Mouse (Mus musculus): Measurements from ENCODE around the gene Mettl24.
"Not testable (repeated sequence)": the region's sequence is repeated elsewhere in the genome, so short reads cannot be mapped to it uniquely, and the experiment has no call there.

Mettl24 gene

GRCm38 (mm10) chr10:40737274-40738112, 54.4 kb downstream of the Mettl24 start:
- no peak for DNase-seq (ENCODE audit: low spot score)

- DNase-seq (ENCODE audit: low spot score) = no peak
Measured at GRCm38 (mm10) chr10:40740696-40741095, 57.6 kb downstream of the Mettl24 start.

DNA sequence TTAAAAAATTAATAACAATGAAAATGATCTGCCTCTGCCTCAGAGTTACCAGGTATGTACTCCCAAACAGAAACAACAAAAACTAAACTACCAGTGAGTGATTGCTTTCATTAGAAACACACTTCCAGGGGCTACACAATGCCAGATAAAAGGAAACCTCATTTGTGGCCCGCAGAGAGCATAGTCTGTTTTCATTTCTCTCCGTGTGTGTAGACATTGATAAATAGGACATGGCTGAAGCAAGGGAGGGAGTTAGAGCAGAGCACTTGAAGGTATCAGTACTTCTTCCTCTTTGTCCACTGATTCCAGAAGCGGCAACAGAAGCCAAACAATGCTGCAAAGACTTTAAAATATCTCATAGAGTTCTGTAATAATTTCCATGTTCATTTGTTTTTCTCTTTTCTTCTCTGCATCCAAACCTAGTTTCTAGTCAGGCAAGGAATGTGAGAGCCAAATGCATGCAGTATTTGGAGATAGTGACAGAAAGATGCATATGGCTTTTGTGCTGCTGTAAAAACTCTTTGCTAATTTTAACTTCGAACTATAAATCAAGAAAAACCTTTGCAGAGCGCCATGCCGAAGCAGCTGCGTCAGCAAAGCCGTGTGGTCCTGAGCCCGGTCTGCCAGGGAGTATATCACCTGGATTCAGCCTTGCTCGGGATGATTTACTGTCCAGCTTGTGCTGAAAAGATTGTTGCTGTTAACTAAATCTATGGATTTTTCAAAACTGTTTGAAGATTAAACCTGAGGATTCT, 67.4 kb downstream of the Mettl24 start:
- DNase-seq (ENCODE audit: low spot score) = no peak

GRCm38 (mm10) chr10:40751157-40751556, 68.1 kb downstream of the Mettl24 start:
- no peak for DNase-seq (ENCODE audit: low spot score)

- no peak for DNase-seq (ENCODE audit: low spot score)
Measured at GRCm38 (mm10) chr10:40753036-40753435, 70.0 kb downstream of the Mettl24 start.

DNA sequence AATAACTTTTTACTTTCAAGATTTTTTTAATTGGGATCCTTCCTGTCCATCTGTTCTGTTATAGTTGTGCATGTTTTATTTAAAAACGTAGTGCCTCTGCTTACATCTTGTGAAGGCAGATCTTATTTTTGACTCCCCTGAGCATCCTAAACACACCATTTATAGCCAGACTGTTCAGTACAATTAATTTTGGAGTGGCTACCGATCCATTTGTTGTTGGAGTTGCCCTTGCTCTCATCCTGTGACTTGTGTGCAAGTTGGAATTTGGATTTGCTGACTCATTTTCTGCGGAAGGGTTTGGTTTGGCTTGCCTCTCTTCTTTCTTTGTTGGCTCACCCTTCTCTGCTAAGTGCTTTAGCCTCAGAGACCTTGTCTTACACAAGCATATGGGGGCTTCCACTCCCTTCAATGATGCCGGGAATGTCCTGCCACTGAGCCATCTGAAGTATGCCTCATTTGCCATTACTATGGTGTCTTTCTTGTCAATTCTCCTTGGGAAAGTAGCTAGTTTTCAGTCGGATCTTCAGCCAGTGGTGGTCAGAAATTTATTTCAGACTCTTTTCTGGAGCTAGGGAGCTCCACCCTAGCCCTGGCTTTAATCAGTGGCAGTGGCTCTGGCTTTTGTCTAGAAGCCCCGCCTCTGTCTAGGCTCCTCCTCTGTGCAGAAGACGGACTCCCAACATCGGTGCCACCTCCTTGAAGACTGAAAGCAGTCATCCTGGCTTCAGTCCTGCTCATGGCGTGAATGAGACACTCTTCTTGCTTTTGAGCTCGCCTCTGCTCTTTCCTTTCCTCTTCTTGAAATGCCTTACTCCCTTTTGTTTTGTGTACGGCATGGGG, 75.3 kb downstream of the Mettl24 start:
- DNase-seq (ENCODE audit: low spot score) = no peak

DNA sequence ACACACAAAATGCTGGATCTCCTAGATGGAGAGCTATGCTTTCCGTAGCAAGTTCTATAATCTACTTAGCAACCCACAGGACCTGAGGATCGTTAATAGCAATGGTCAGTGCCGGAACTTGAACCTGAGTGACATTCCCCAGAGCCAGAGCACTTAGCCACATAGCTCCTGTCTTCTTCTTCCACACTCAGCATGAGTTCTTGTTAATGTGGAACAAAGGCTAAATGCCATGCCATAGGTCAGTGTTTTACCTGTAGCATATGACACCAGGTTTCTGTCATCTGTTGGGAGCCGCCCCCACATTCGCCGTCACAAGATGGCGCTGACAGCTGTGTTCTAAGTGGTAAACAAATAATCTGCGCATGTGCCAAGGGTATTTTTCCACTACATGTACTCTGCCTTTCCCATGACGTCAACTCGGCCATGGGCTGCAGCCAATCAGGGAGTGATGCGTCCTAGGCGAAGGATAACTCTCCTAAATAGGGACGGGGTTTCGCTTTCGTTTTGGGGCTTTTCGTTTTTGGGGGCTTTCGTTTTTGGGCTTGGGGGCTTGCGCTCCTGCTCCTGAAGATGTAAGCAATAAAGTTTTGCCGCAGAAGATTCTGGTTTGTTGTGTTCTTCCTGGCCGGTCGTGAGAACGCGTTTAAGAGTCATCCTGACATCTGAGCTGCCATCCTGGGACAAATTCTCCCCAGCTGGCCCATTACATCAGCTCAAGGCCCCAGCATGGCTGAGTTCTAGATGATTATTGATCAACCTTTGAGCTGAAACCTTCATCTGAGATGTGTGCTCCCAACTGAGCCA, 76.5 kb downstream of the Mettl24 start:
- DNase-seq (ENCODE audit: low spot score) = not testable (repeated sequence)

DNA sequence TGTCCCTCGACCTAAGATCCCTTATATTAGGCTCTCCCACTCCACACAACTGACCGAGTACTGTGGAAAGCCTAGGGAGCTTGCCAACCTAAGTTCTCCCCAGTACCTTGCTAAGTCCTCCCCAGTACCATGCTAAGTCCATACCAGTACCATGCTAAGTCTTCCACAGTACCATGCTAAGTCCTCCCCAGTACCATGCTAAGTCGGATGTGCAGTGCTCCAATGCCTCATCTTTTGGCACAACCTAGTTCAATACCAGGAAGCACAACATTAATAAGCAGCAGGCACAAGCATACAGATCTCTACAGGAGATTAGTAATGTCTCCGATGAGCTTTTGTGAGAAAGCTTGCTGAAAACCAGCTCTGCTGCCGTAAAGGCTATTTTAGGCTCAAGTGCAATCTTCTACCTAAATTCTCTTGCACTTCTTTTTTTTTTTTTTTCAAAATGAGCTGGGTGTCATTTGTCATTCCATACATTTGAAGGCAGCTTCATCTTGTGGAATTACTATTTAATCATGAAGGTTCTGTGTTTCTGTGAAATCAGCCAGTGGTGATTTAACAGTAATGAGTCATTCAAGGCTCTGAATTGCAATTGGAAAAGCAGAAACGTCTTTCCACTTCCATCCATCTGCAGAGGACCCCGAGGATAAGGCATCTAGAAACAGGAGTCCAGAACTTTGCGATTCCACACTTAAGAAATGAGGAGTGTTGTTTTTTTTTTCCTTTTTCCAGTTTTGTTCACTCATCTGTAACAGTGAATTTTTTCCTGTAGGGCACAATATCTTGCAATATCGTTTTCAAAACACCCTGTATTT, 77.3 kb downstream of the Mettl24 start:
- DNase-seq (ENCODE audit: low spot score) = no peak

GRCm38 (mm10) chr10:40761010-40761752, 78.1 kb downstream of the Mettl24 start:
- DNase-seq (ENCODE audit: low spot score) = no peak

DNA sequence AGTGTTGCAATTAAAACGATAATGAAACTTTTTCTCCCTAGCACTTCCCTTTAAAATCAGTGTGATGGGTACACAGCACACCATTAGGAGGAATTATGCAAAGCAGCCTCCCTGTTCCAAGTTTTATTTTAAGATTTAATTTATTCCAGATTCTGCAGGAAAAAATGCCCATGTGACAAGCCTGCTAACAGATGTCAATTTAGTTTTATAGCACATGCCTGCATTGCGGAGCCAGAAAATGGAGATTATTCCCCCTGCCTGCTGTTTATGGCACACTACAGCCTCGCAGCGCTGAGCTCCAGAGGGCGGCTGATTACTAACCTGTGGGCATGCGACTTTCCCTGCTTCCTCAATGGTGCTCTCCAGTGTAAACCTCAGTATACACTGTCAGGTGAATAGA, 79.5 kb downstream of the Mettl24 start:
- DNase-seq (ENCODE audit: low spot score) = no peak

DNA sequence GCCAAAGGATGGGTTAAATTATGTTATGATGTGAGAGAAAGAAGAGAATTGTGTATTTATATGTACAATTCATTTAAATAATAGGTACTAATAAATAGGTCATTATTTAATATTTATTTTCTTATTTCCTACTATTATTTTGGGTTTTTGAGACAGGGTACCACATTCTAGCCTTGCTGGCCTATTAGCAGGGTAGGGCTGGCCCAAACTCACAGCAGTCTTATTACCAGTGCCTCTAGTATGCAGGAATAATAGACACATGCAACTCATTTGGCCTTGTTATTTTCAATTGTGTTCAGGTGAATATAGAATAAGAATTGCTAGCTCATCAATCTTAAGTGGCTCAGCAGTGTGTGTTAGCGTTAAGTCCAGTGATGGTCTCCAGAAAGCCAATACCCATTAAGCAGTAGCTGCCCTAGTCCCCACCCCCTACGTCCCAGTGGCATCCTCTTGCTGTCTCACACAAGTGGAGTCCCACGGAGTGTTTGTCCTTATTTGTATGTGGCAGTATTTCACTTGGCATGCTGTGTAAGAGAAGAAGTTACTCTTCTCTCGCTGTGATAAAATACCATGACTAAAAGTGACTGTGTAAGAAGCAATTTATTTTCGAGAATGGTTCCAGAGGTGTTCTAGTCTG, 80.1 kb downstream of the Mettl24 start:
- no peak for DNase-seq (ENCODE audit: low spot score)

DNA sequence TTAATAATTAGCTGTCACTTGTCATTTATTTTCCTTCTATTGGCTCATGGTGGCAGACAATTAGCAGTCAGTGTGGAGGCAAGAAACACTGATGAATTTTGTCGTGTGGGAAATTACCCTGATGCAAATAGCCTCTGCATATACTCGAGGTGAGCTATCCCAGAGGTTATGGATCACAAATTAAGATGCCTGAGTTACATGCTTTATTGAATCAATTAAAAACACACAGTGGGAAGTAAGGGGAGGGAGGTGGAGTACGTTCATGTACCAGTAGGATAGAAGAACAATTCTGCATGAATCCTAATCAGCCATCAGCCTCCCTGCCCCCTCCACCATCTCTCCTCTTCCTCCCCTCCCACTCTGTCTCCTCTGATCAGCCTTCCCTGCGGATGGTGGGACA, 89.2 kb downstream of the Mettl24 start:
- DNase-seq (ENCODE audit: low spot score) = no peak

GRCm38 (mm10) chr10:40775151-40775550, 92.1 kb downstream of the Mettl24 start:
- no peak for DNase-seq (ENCODE audit: low spot score)

- DNase-seq (ENCODE audit: low spot score) = no peak
Measured at GRCm38 (mm10) chr10:40775655-40776054, 92.6 kb downstream of the Mettl24 start.

DNA sequence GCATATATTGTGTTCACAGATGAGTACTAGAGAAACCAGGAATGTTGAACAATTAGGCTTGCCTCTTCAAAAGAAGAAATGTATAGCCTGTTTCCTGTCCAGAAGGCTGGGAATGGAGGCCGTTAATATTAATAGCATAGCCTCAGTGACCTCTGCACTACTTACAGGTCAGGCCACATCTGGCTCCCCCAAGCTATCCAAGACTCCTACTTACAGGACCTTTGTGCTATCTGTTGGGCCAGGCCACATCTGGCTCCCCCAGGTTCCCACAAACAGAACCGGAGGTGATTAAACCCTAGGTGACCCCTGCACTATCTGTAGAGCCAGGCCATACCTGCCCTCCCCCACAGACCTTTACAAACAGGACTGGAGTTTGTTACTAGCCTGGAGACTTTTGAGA, 94.1 kb downstream of the Mettl24 start:
- DNase-seq (ENCODE audit: low spot score) = no peak

GRCm38 (mm10) chr10:40778472-40778871, 95.4 kb downstream of the Mettl24 start:
- no peak for DNase-seq (ENCODE audit: low spot score)

GRCm38 (mm10) chr10:40790406-40790805, 107.3 kb downstream of the Mettl24 start:
- DNase-seq (ENCODE audit: low spot score) = no peak

- DNase-seq (ENCODE audit: low spot score) = no peak
Measured at GRCm38 (mm10) chr10:40792115-40792514, 109.0 kb downstream of the Mettl24 start.

DNA sequence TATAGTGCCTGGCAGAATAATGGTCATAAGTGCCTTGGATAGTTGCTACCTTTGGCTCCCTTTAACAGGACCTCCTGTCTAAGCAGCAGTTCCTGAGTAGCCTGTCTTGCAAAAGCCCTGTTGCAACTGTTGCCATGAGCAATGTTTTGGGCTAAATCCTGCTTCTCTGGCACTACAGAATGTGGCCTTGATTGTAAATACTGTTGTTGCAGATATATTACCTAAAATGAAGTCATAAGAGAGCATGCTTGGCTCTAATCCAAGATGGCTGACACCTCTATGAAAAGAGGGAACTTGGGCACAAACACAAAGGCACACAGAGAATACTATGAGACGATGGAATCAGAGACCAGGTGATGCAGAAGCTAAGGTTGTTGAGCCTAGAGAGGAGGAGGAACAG, 122.1 kb downstream of the Mettl24 start:
- DNase-seq (ENCODE audit: low spot score) = no peak

DNA sequence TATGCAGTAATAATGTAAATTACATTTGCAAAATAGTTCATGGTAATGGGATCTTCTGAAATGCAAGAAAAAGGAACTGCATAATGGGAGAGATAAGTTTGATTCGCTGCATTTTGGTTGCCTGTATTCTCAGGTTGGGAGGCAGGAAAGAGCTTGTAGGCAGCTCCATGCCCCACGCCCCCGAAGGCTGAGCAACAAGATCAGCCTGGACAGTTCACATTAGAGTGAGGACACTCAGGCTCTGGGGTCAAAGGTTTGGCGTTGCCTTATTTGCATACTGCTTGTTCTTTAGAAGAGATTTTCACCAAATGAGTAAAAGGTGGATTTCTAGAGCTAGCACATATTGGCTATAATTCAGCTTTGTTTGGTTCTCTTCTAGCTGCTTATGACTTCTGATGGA, 123.1 kb downstream of the Mettl24 start:
- DNase-seq (ENCODE audit: low spot score) = no peak

All from T-cell, adult 2 months (primary cell).